Mouse (Mus musculus): ENCODE results near the gene Dnajb13.
"Not testable (repeated sequence)": the region's sequence is repeated elsewhere in the genome, so short reads cannot be mapped to it uniquely, and the experiment has no call there.

The Dnajb13 gene

DNA sequence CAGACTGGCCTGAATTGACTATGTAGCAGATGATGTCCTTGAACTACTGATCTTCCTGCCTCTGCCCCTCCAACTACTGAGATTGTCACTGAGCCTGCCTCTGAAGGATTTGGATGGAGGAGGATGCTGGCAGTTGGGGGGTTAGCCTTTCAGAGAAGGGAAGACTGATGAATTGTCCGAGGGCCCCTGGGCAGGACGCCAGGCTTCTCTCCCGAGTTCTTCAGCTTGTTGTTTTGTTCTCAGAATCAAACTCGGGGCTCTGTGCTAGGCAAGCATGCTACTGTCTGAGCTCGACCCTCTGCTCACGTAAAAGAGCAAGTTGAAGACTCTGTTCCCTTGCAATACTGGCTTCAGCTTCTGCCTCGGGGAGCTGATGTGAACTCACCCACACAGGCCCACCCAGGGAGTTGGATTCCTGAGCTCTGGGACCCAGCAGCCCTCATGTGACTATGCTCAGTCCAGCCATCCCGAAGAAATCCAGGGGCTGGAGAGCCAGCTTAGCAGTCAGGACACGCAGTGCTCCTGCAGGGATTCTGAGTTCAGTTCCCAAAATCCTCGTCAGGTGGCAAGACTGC is 26.2 kb downstream of the Dnajb13 start:
- no peak for DNase-seq (ENCODE audit: low read depth, low spot score)

DNA sequence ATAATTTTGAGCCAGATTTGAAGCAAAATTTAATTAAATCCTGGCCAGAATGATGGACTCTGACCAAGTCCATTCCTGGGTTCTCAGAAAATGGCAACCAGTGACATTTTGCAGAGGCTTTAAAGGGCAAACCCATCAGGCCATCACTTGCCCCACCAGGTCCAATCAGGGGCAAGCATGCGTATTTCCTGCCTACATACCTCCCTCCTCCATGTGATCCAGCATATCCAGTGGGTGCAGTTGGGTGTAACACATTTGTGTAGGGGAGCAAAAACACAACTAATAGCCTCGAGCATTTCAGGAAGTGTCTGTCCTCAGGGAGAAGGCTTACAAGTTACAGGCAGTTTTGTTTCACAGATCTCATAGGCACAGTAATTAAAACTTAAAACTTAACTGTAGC is 27.5 kb downstream of the Dnajb13 start:
- DNase-seq (ENCODE audit: low read depth, low spot score) = no peak

DNA sequence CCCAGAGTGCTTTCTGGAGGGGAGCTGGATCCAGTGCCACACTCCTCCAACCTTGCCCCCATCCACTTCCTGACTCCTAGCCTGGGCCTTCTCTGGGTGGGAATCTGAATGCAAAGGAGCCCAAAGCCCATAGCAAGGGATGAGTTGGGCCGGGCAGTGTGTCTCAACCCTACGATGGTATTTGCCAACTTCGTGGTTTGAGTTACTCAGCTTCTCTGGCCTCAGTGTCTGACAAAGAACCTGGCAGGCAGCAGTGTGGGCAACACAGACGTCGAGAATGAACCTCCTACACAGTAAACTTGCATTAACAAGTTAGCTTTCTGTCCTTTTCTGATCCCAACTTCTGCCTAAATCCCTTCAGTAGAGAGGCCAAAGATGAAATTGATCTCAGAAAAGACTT is 30.3 kb downstream of the Dnajb13 start:
- no peak for DNase-seq (ENCODE audit: low read depth, low spot score)

DNA sequence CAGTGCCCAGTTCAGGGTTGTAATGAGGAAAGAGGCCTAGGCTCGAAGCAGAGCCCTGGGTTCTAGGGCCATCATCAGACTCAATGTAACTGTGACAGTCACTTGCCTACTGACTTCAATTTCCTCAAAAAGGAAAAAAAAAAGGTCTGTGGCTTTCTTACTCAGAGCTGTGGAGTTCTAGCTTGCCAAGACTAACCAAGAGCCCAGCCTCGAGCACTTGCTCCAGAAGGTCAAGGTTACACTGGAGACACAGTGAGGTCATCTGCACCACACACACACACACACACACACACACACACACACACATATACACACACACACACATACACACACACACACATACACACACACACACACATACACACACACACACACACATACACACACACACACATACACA is 32.7 kb downstream of the Dnajb13 start:
- DNase-seq (ENCODE audit: low read depth, low spot score) = not testable (repeated sequence)

DNA sequence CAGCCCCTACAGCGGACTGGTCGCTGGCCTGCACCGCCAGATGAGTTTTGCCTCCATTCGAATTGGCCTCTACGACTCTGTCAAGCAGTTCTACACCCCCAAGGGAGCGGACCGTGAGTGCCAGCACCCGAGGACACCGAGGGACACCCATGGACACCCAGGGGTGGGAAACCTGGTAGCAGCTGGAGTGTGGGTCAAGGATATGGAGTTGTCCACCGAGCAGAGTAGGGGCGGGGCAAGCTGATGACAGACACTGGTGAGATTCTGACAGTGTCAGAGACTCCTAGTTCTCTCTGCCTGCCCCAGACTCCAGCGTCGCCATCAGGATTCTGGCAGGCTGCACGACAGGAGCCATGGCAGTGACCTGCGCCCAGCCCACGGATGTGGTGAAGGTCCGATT is 34.6 kb downstream of the Dnajb13 start:
- DNase-seq (ENCODE audit: low read depth, low spot score) = no peak

DNA sequence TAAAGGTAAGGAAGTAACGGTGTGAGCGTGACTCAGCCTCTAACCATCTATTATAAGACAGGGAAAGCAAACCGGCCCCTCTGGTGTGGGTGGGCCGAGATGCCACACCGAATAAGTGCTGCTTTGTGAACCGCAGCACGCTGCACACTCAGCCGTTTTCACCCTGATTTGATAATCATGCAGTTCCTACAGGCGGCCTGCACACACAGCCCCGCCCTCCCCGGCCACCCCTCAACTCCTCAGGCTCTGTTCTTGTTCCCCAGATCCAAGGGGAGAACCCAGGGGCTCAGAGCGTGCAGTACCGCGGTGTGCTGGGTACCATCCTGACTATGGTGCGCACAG is 35.0 kb downstream of the Dnajb13 start:
- DNase-seq (ENCODE audit: low read depth, low spot score) = no peak

DNA sequence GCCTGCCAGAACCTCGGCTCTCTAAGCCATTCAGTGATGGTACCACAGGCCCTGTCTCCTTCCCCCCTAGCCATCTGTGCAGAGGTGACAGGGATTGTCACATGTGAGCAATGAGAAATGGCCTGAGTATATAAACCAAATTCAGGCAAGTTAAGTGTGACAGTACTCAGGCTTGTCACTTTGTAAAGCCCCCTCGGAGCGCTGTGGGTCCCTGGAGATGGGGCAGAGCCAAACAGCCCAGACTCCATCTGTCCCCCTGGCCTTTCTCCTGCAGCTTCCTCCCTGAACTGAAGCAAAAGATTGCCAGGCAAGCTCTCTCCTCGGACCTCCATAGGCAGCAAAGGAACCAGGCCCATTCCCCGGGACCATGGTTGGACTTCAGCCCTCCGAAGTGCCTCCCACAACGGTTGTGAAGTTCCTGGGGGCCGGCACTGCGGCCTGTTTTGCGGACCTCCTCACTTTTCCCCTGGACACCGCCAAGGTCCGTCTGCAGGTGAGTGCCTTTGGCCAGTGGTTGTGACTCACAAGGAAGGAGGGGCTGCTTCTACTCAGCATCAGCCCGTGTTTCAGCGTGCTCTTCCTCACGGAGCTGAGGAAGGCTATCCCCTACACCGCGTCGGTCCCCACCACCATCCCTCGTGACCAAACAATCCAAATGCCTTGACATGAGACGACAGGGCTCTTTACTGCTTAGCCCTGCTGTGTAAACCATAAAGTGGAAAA is 35.5 kb downstream of the Dnajb13 start:
- DNase-seq (ENCODE audit: low read depth, low spot score) = no peak

DNA sequence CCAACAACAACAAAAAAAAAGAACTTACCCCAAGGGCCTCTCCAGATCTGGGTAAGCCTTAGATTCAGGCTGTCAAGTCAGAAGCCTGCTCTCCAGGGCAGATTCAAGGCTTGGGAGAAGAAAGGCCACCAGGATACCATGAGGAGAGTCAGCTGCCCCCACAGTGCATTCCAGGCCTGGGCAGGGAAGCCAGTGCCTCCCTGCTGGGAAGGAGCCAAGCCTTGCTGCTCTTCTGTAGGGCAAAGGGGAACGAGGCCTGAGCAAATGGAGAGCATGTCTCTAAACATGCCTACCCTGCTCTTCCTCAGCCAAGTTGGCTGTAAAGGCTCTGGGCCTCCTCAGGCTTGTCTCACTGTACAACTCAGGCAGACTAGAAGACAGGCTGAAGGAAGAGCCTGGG is 40.1 kb downstream of the Dnajb13 start:
- DNase-seq (ENCODE audit: low read depth, low spot score) = no peak

DNA sequence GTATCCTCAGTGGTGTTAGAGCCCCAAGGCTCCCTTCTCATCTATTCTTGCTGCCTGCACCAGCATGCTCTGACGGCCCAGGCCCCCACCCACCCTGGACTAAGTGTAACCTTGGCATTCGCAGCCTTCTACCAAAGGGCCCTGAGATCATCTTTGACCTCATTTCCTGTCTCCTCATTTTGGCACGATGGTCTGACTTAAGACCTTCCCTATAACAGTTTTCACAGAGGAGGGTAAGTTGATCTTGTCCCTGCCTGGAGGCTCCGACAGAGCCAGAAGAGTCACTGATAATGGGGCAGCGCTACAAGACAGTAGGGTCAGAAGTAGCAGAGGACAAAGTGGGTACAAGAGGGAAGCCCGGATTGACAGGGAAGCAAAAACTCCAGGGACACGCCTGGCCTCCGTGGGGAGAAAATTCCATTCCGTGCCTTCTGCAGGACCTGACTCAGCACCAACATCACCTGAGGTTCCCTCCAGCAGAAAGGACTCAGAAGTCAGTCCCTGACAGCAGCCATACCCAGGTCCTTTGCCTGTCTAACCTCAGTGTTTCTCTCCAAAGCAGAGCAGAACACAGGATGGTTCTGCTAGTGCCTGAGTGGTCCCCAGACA is 40.8 kb downstream of the Dnajb13 start:
- DNase-seq (ENCODE audit: low read depth, low spot score) = no peak

DNA sequence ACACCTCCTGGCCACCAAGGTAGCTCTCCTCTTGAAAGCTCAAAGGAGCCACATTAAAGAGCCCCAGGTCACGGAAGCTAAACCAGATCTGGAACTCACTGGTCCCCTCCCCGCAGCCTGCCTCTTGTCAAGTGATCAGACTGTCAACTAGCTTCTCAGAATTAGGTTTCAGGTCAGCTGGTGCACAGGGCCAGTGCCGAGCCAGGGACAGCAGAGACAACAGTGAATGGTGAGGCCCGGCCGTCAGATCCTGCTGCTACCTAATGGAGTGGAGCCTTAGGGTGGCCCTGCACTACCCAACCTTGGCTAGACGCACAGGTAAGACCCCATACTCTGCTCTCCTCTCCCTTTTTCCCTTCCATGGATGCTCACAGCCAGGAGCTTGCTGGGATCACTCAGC is 42.0 kb downstream of the Dnajb13 start, which contains the start of gene Ucp3:
Gene Ucp3, plus strand, starts transcription at position 214 of the 400 bp plus-strand sequence.
- no peak for DNase-seq (ENCODE audit: low read depth, low spot score)

DNA sequence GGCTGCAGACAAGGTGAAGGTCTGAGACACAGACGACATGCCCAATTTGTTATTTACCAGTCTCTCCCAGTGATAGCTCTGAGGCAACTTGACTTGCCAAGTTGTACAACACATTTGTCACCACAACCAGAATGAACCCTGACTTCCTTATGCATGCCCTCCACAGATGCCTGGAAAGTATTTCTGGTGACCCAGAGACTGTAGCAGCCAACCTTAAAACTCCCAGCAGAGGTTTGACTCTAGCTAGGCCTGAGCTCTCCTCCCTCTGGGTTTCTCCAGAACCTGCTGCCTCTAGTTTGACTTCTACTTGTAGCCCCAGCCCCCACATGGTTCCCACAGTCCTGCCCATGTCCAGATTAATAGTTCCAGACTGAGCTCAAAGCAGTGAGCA is 43.4 kb downstream of the Dnajb13 start:
- DNase-seq (ENCODE audit: low read depth, low spot score) = no peak

DNA sequence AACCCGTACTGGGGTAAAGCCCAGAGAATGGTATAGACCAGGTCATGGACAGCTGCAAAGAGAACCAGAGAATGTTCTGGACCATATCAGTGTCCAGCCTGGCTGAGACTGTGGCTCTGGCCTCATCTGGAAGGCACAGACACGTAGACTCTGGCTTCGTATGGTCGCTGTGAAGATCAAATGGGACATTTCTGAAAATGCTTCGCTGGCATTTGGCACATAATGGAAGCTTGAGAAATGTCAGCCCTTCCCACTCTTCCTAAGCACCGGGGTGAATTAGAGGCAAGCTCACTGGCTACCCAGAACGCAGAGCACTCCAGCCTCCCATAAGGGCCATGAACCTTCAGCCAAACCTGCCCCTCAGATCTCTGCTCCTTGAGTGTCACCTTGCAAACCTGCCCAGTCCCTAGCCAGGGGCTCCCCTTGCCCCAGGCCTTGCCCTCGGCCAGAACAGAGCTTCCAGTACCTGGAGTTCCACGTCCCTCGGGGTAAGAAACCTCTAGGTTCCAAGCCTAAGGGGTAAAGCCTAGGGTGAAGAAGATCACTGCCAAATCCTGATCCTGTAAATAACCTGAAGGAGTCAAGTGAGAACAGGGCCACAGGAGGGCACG is 43.9 kb downstream of the Dnajb13 start:
- no peak for DNase-seq (ENCODE audit: low read depth, low spot score)

DNA sequence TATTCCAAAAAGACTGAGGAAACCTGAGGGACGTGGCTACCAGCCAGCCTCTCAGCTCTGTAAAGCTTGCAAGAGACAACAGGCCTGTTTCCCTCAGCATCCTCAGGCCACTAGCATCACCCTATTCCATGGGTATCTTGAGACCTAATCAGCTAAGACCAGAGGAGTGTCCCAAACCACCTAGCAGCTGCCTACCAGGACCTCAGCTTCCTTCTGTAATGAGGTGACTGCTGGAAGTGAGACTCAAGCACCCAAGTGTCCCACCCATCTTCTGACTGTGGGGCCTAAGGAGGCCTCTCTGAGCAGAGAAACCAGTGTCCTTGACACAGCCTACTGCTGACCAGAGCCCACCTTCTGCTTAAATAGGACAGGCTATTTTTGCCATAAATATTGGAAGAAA is 45.3 kb downstream of the Dnajb13 start:
- no peak for DNase-seq (ENCODE audit: low read depth, low spot score)

DNA sequence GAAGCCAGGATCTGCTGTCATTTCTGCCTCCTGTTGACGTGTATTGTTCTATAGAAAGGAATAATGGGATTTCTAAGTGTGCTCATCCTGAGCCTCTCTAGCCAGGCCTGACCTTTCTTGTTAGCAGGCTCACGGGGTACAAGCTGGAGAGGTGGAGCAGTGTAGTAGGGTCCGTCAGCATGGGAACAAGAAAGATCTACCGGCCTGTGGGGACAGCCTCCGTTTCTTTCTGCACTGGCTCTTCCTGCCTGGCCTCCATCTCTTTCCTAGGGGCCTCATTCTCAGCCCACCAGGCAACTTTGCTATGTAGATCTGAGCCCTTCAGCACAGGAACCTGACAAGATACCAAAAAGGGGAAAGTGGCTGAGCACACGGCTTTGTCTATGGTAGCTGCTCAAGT is 46.0 kb downstream of the Dnajb13 start:
- DNase-seq (ENCODE audit: low read depth, low spot score) = no peak

DNA sequence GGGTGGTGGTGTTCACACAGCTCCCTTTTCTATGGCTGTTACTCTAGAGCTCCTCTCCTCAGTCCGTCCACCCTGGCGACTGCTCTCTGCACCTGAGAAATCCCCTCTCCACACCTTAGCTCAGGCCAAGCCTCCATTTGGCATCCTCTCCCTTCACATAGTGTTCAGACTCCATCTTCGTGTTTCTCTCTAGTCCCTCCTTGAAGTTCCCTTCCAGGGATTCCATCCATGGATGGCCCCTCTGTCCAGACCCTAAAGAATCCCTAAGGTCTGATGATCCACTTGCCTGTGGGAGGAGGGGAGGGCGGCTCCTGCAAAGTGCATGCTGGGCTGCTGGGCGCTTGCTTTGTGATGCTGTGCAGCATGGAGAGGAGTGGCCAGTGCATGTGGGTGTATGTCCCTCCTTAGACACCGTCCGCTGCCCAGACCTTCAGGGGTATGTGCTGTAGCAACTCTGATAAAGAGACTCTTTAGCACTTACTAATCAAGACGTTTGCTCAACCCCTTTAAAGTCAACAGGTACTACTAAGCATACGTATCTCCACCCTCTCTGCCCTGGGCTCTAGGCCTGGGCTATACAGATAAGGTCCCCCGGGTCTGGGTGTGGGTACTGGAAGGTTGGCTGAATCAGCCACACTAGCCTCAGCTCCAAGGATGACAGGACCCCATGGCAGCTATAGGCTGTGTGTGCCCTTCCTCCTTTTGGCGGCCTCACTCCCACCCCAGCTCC is 47.8 kb downstream of the Dnajb13 start:
- no peak for DNase-seq (ENCODE audit: low read depth, low spot score)

DNA sequence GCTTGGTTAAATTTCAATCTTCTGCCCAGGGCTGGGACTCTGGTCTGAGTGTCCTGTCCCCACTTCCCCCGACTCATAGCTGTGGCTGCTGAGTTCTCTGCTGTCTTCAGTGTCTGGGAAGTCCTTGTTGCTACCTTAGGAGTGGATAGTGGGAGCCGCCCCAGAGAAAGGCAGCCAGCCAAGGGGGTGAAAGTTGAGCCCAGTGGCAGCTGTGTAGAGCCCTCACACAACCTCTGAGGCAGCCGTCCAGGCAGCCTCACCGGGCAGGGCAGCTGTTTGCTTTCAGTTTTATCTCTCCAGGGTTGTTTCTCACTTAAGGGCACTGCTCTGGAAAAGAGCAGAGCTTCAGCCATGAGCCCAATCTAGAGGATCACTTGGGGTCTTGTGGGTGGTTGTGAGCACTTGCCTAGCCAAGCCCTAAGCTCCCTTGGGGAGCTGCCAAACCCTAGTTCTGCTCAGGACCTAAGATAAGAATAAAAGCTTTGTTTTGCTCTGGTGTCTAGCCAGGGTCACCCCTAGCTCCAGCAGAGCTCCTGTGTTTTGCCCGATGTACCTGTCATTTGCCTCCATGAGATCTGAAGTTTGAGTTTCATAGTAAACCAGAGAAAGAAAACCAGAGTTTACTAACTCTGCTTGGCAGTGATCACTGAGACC is 49.0 kb downstream of the Dnajb13 start:
- no peak for DNase-seq (ENCODE audit: low read depth, low spot score)

DNA sequence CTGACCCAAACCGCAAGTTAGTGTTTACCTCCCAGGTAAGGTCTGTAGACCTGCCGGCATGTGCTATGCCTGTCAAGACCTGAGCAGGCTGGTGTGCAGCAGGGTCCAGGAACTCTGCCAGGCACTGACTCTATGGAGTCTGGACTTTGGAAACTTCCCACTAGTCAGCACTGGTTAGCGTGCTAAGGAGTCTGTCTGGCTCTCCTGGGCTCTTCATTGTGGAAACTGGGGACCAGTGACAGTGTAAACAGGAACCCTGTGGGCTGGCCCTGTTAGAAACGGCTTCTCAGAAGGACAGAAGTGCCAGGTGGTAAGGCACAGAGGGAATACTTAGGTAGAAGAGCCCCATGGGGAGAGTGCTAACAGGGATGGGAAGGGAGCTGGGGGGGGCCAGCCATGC is 49.5 kb downstream of the Dnajb13 start:
- DNase-seq (ENCODE audit: low read depth, low spot score) = no peak

DNA sequence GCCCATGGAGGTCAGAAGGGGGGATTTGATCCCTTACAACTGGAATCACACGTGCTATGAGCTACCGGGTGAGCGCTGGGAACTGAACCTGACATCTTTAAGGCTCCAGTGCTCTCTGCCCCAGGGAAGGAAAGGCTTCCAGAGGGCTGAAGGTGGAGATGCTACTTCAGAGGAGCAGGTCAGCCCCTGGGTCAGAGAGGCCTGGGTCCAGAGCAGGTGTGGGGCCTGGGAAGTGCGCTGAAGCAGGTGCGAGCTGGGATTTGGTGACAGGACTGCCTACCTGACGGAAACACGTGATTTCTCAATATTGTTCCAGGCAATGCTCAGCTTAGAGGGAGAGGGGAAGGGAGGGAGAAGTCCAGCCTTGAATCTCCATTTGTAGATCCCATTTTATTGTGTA is 50.5 kb downstream of the Dnajb13 start:
- DNase-seq (ENCODE audit: low read depth, low spot score) = no peak

DNA sequence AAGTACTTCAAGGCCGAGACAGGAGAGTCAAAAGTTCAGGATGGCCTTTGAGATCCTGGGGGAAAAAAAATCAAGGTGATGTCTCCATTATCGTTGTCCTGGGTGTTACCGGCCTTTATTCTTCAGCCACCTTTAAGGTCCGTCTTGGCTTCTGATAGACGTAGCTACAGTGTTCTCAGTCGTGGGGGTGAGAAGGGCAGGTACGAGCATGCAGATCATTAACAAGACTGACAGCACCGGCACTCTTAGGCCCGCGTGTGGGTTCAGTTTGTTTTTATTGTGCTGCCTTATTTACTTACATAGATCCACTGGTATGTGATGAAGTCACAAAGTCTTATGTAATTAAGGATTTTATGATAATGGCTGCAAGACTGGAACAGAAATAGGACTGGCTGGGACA is 51.0 kb downstream of the Dnajb13 start:
- DNase-seq (ENCODE audit: low read depth, low spot score) = no peak

DNA sequence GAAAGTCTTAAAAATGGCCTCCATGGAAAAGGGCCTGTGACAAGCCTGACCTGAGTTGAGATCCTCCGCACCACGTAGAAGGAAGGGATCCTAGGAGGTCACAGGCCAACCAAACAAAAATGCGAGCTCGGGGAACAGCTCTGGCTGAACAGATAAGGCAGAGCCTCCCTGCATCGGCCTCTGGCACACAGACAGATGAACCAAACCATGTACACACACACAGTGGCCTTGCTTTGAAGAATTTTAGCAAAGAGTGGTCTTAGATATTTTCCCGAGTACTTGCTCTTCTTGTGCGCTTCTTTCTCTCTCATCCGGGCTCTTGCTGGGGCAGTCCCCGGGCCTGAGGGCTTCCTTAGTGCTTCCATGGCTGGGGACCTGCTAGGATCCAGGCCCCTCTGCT is 51.6 kb downstream of the Dnajb13 start:
- no peak for DNase-seq (ENCODE audit: low read depth, low spot score)

DNA sequence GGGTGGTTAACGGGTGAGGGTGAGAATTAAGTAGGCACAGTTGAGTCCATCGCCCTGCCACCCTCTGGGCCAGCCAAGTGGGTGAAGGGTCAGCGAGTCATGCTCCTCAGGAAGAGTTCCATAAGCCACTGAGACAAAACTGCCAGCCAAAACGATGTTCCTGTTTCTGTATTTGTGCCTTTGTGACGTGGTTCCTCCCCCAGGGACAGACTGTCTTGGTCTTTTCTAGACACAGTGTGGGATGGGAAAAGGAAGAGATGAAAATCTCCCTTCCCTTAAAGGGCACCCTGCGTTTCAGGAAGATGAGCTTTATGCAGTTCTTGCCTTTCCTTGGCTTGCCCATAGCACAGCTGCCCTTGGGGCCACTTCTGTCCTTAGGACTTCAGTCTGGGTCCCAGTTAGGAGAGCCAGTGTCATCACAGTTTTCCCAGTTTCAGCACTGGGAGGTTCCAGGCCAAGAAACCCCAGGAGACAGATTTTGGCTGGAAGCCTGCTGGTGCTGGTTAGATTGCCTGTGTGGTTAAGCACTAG is 53.1 kb downstream of the Dnajb13 start:
- DNase-seq (ENCODE audit: low read depth, low spot score) = no peak

DNA sequence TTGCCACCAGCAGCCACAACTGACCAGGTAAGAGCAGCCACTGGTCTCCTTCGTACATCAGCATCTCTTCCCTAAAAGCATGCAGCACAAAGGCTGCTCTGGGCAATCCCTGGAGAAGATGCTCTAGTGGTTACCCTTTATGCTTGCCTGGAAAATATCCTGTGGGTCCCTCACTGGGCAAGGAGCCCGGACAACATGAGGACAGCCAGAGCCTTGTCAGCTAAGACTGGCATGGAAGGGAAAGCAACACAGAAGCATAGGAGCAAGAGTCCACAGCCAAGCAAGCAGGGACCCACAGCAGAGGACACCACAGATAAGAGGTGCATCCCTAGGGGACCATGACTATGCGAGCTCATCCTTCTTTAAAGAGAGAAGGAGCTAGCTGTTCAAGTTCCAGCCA is 54.9 kb downstream of the Dnajb13 start:
- DNase-seq (ENCODE audit: low read depth, low spot score) = no peak
